Mouse (Mus musculus) adrenal gland, adult 18-20 months (tissue): ENCODE measurements at regions not wholly inside any gene's neighbourhood (a gene's known extent, or its start where the extent isn't known, plus 50 kb on each side); places are given as distances from the start of the nearest gene placed in this dataset.

Source experiments
- DNase-seq, 2 experiments: peaks; one replicate each; pipeline ENCODE4 v3.0.0; 2021 to 2022; ENCODE audit warnings: low spot score in 2 of 2

DNA sequence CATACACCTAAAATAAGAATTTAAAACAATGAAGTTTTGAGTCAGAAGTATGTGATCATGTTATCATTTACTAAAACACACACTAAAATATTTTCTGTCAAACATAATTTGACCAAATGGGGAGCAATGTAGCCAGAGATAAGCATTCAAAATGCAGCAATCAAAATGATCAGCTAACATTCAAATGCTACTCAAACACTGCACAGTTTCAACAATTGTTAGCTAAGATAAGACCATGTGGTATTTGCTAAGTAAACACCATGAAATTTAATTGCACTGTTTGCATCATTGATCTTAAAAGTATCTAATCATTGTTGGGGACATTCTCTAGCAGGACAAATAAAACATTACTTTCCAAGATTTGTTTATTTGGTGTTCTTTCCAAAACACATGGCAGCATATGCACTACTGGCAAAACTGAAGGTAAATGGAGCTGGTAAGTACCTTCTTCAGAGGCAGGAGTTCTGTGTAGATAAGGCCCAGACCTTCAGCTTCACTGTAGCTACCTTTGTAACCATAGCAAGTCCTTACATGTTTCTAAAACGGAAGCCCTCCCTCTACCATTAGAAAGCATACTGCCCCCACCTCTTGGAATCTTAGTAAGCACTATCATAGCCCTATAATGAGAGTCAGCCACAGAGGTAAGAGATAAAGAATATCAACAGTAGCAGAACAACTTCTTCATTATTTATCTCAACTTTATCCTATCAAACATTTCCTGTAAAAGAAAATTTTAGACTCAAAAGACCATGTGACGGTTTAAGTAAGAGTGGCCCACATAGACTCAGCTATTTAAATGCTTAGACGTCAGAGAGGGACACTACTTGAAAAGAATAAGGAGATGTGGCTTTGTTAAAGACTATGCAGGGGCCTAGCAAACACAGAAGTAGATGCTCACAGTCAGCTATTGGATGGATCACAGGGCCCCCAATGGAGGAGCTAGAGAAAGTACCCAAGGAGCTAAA is 116.3 kb upstream of the Irak1bp1 start:
- no peak for DNase-seq

DNA sequence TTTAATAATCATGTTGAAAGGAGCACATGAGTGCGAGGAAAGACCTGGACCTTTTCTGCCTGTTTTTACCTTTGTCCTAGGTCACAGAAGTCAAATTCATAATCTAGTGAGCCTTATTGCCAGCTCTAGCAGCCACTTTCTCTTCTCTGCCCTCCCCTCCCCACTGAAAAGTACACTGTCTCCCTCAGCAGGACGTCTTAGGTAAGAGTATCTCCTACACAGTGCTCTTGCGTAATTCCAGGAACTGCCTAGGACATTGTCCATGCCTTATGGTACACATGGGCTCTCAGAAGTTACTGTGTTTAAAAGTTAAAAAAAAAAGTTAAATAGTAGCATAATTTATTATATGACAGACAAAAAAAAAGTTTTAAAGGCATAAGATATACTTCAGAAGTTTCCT is 100.7 kb upstream of the Irak1bp1 start:
- DNase-seq: no peak

DNA sequence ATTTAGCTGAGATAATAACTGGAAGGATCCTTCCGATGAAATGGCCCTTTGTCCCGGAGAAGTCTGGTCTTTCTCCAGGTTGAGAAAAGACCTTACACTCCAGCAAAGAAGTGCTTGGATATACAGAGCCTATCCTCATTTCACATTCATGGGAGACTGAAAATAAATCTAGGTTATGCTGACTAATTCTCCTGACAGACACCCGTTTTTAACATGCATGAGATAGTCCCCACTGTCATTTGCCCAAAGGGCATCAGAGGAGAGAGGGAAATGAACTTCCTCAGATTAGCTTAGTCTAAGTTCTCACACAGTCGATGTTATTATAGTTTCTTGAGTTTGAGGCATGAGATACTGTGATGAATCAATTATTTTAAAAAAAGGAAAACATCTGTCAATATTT is 99.7 kb upstream of the Irak1bp1 start:
- no peak for DNase-seq

DNA sequence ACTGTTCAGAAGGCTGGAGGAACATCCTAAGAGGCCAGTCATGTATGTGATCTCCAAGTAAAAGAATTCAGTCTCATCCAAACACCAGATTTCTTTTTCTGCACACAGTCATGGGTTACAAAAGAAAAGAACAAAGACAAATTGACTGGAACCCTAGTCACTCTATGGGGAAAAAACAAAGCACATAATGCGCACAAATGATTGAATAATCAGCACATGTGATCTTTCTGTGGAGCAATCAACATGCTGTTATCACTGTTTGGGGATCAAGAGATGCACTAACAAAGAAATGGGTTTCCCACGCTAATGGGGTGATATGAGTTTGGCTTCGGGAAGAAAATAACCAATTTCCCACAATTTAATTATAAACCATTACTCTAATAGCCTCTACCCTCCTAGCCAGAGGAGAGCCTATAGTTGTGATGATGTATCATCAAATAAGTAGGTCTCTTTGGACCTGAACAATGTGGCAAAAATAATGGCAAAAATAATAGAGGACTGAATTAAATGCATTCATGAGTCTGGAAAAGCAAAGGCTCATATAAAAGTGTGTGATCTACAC is 96.2 kb upstream of the Irak1bp1 start:
- DNase-seq: no peak

DNA sequence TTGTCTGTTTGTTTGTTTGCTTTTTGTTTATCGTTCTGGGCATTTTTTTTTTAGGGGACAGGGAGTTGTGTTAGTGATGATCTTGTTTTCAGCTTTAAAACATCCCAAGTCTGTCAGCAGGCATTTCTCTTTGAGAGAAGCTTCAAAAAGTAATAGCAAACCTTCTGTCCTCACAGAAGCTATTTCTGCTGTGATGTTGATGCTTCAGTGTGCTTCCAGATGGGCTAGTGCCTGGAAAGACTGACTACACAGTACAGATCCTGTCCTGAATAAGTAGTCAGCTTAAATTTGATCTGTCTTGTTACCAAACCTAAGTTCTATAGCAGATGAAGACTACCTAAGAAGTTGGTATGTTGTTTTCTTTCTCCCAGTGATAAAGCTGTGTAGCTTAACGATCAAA is 94.4 kb upstream of the Irak1bp1 start:
- no peak for DNase-seq

DNA sequence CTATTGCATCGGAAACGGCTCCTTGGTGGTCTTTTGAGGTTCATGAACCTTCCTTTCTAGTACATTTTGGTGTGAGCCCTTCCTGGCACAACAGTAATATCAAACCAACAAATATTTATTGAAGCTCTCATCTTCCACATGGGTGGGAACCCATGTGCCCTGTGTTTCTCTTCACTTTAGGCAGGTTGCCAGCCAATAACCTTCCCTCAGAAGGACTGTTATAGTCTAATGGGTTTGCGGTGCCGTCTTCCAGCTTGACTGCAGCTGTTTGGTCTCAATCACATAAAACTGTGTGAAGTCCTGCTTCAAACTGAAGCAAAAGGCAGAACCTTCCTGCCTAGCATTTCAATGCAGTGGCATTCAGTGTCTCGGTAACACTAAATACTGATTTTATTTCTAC is 69.4 kb upstream of the Irak1bp1 start:
- no peak for DNase-seq

DNA sequence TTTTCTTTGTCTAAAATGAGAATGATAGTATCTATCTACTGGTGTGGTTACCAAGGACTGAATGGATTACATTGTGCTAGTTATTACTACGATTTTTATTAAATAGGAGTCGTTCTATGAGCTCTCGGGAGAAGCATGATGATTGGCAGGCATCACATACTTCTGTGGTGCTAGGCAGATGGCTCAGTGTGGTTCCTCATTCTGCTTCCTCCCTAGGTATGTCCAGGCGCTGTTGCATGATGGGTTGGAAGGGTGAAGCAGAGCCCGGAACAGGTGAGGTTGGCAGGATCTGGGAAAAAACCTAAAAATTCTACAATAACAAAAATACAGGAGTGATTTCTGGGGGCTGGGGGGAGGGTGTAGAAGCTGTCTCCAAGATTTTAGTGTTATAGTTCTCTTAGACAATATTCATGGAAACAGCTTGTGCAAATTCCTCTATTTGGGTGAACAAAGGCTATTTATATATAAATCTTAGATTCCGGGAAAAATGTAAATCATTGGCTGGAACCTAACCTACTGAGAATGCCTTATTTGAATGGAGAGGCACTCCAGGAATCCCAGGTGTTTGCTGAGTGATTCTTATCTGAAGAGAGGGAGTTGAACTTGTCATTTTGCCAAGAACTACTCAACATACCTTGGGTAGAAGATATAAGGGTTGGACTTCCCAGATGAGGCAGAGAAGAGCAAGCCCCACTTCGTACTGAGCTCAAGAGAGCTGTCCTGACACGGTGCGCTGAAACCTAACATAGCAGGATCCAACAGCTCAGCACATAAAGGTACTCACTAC is 68.5 kb upstream of the Irak1bp1 start:
- no peak for DNase-seq

DNA sequence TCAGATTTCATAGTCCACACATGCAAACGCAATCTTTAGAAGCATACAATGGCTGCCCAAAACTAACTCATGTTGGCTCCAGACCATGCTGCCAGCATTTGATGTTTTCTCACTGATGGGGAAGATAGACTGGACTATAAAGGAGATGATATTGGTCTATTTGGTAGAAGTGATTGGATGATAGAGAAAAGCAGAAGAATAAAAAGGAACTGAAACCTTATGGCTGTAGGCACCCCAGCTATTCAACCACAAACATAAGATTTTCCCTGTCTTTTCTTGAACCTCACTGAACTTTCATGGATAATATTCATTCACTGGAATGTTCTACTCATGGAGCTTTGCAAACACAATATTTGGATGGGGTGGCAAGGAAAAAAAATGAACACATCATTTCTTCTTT is 65.7 kb upstream of the Irak1bp1 start:
- no peak for DNase-seq
